Mouse (Mus musculus): ENCODE data around the gene Sh2d1b2.

DNA sequence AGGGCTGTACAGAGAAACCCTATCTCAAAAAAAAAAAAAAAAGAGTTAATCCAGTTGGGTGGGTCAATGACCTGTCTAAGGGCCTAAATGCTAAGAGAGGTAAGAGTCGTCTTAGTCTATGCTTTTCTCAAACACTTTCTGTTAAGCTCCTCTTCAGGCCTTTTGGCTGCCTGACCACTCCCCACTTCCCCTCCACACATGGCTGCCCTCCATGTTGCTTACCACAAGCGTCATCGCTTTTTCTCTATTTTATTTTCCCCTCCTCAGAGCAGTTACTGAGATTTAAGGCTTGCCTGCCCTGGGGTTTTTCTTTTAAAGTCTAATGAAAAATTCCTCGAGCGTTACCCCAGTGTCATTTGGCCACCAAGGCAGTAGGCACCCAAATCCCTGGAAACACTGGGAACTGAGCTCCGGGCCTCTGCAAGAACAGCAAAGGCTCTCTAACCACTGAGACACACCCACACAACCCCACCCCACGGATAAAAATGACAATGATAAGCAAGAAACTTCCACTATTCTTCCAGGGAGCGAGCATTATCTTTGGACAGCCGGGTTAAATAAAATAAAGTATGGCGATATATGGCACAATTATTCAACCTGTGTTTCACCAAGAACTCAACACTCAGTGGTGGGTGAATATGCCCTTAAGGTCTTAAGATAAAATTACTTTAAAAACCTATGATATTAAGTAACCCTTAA, 19.2 kb upstream of the Sh2d1b2 start:
- TF ChIP-seq CTCF (IDR thresholded peaks at IDR 0.05; ENCODE audit: low read depth): no peak
- no peak for TF ChIP-seq EP300 (IDR thresholded peaks at IDR 0.05; ENCODE audit: low read depth)
